ENCODE assay signal across 27 mouse cellular contexts in genomic region chr6:148514645-148515044, GRCm38 (mm10).
A peak's percentile ranks its signal among the peaks of the same experiment; 100 is the strongest.
DNase-seq lines count a peak whose midpoint lies in the region; ATAC-seq and TF ChIP-seq lines count a peak whose summit lies in the region.
"Had no signal": no experiment of that assay in that cellular context is flagged by ENCODE, and none has a peak within 500 bp of the region (broad histone marks: within the 10 kb centered on the region; RNA-seq: fewer than 3 reads in every experiment).

No protein-coding gene starts in this region.

- DNase-seq in heart, adult 11 months: peak; percentile 23
- DNase-seq in liver, embryonic 11.5 days (ENCODE audit: low spot score): no peak
- DNase-seq in liver: no peak
- peak in 2 of 3 experiments; percentile 36 to 49 for DNase-seq in liver, embryonic 14.5 days (ENCODE audit: low read depth in 3 of 3, low spot score in 3 of 3)
- DNase-seq in gastrocnemius, adult 2 months: no peak
- no peak for DNase-seq in urinary bladder, postnatal 25 days (ENCODE audit: low spot score)
- DNase-seq: adrenal gland, adult 8-10 months; cerebellum, adult 2 months; cerebellum, postnatal 14 days; gastrocnemius, postnatal 10 days; kidney, adult 18-20 months; kidney, postnatal 36 days; lung, adult 18-20 months; lung, postnatal 4 days; midbrain, embryonic 14.5 days; thymus, adult 18-20 months; thymus, postnatal 25 days had no signal

- peak; percentile 84 for TF ChIP-seq EP300 in liver, embryonic 14.5 days (IDR thresholded peaks at IDR 0.05; ENCODE audit: low read depth)

- H3K9me3 ChIP-seq in heart, embryonic 12.5 days (replicated peaks): no peaks in the 10 kb centered on the region
- no peaks in the 10 kb centered on the region for H3K9me3 ChIP-seq in liver, embryonic 11.5 days (ENCODE audit: control insufficient read depth, low read length)
- no peaks in the 10 kb centered on the region for H3K9me3 ChIP-seq in liver, embryonic 14.5 days (ENCODE audit: control insufficient read depth, low read length)
- H3K9me3 ChIP-seq: embryonic facial prominence, embryonic 10.5 days; embryonic facial prominence, embryonic 15.5 days; heart, embryonic 15.5 days; limb, embryonic 12.5 days had no signal

- intact Hi-C loops in gastrocnemius, adult 2 months (cut with DNase I): no loop called here

- no peak overlapping the region for H3K9ac ChIP-seq in heart, embryonic 12.5 days
- no peak overlapping the region for H3K9ac ChIP-seq in liver, embryonic 11.5 days (ENCODE audit: low read depth, low read length)
- H3K9ac ChIP-seq in liver, embryonic 14.5 days (replicated peaks): no peak overlapping the region
- H3K9ac ChIP-seq: embryonic facial prominence, embryonic 15.5 days; heart, embryonic 15.5 days; limb, embryonic 12.5 days had no signal

- no peak overlapping the region for H3K4me3 ChIP-seq in heart, embryonic 12.5 days
- H3K4me3 ChIP-seq in liver, embryonic 11.5 days (ENCODE audit: low read depth, low read length): no peak overlapping the region
- H3K4me3 ChIP-seq in liver, embryonic 14.5 days (ENCODE audit: insufficient read depth in 1 of 2, low read depth in 2 of 2, low read length in 2 of 2): no peak overlapping the region
- no peak overlapping the region for H3K4me3 ChIP-seq in gastrocnemius, adult 2 months
- H3K4me3 ChIP-seq: embryonic facial prominence, embryonic 10.5 days; embryonic facial prominence, embryonic 15.5 days; heart, embryonic 15.5 days; layer of hippocampus, adult 2 months; left cerebral cortex, adult 2 months; limb, embryonic 12.5 days had no signal

- H3K27me3 ChIP-seq in heart, embryonic 12.5 days (replicated peaks): no peaks in the 10 kb centered on the region
- H3K27me3 ChIP-seq in liver, embryonic 11.5 days (replicated peaks; ENCODE audit: control insufficient read depth, insufficient read depth, low read length): no peaks in the 10 kb centered on the region
- no peaks in the 10 kb centered on the region for H3K27me3 ChIP-seq in liver, embryonic 14.5 days (ENCODE audit: control insufficient read depth, insufficient read depth, low read length)
- H3K27me3 ChIP-seq: CH12.LX; embryonic facial prominence, embryonic 15.5 days; heart, embryonic 15.5 days; limb, embryonic 12.5 days had no signal

- no peak for ATAC-seq in heart, embryonic 12.5 days (ENCODE audit: insufficient number of reproducible peaks, low FRiP score)
- peak; percentile 70 for ATAC-seq in liver, embryonic 11.5 days (replicated peaks; ENCODE audit: low FRiP score)
- peak; percentile 52 for ATAC-seq in liver, embryonic 14.5 days (ENCODE audit: insufficient read depth)
- ATAC-seq in megakaryocyte-erythroid progenitor cell, adult 5-6 weeks (replicated peaks; ENCODE audit: low FRiP score, low TSS enrichment, poor library complexity, severe bottlenecking): peak; percentile 62
- ATAC-seq: lung, postnatal 0 days had no signal

- no peak overlapping the region for H3K4me2 ChIP-seq in heart, embryonic 12.5 days
- peak overlapping the region; percentile 4; the same call in 1 of the 2 replicates for H3K4me2 ChIP-seq in liver, embryonic 11.5 days
- H3K4me2 ChIP-seq in liver, embryonic 14.5 days (ENCODE audit: low read depth): peak overlapping the region; percentile 4; the same call in 1 of the 2 replicates
- H3K4me2 ChIP-seq: embryonic facial prominence, embryonic 15.5 days; heart, embryonic 15.5 days; limb, embryonic 12.5 days had no signal

- no peaks in the 10 kb centered on the region for H3K36me3 ChIP-seq in heart, embryonic 12.5 days
- no peaks in the 10 kb centered on the region for H3K36me3 ChIP-seq in liver, embryonic 11.5 days (ENCODE audit: control insufficient read depth, insufficient read depth, low read length)
- no peaks in the 10 kb centered on the region for H3K36me3 ChIP-seq in liver, embryonic 14.5 days (replicated peaks; ENCODE audit: control insufficient read depth, insufficient read depth, low read depth)
- H3K36me3 ChIP-seq: embryonic facial prominence, embryonic 10.5 days; embryonic facial prominence, embryonic 15.5 days; heart, embryonic 15.5 days; limb, embryonic 12.5 days had no signal

- 71% methylated on average over 1 of the region's 1 CpGs for WGBS in heart, embryonic 12.5 days
- 70% methylated on average over 1 of the region's 1 CpGs for WGBS in liver, embryonic 11.5 days
- WGBS in liver, embryonic 14.5 days (ENCODE audit: insufficient replicate concordance): 41% methylated on average over 1 of the region's 1 CpGs

- peaks cover 22% of the 10 kb centered on the region for H3K4me1 ChIP-seq in heart, embryonic 12.5 days (replicated peaks)
- peaks cover 36% of the 10 kb centered on the region for H3K4me1 ChIP-seq in liver, embryonic 11.5 days (replicated peaks; ENCODE audit: control insufficient read depth, insufficient read depth, low read length)
- H3K4me1 ChIP-seq in liver, embryonic 14.5 days (replicated peaks; ENCODE audit: control insufficient read depth in 2 of 2, insufficient read depth in 2 of 2, low read length in 1 of 2): peaks cover 60 to 67% of the 10 kb centered on the region in 2 experiments
- H3K4me1 ChIP-seq: embryonic facial prominence, embryonic 10.5 days had no signal

- H3K27ac ChIP-seq in heart, embryonic 12.5 days (ENCODE audit: poor library complexity, severe bottlenecking): no peak overlapping the region
- peak overlapping the region; percentile 57 for H3K27ac ChIP-seq in liver, embryonic 11.5 days (ENCODE audit: low read depth, low read length)
- peak overlapping the region; percentile 63 for H3K27ac ChIP-seq in liver, embryonic 14.5 days
- H3K27ac ChIP-seq in gastrocnemius, adult 2 months: no peak overlapping the region
- H3K27ac ChIP-seq: embryonic facial prominence, embryonic 10.5 days; embryonic facial prominence, embryonic 15.5 days; heart, embryonic 15.5 days; layer of hippocampus, adult 2 months; left cerebral cortex, adult 2 months; limb, embryonic 12.5 days had no signal

- TF ChIP-seq CTCF in liver, embryonic 14.5 days (IDR thresholded peaks at IDR 0.05; ENCODE audit: low read depth): no peak
- TF ChIP-seq CTCF in gastrocnemius, adult 2 months (IDR thresholded peaks at IDR 0.05): no peak

Comparison
In these comparisons a context has a peak if more than half of its experiments do, and no peak if none do; other contexts are left out.
1. DNase-seq: peak in heart, adult 11 months (single experiment) and liver, embryonic 14.5 days (2 of 3); none in liver, embryonic 11.5 days (single experiment), liver (single experiment), gastrocnemius, adult 2 months (single experiment) and urinary bladder, postnatal 25 days (single experiment).
2. H3K27ac ChIP-seq: peak in liver, embryonic 11.5 days (single experiment) and liver, embryonic 14.5 days (single experiment); none in heart, embryonic 12.5 days (single experiment) and gastrocnemius, adult 2 months (single experiment).